Mouse (Mus musculus) spleen, adult 2 months (tissue): Measurements from ENCODE around the gene Grifin.
A peak's percentile ranks its signal among the peaks of the same experiment; 100 is the strongest.

ENCODE experiments used
- CTCF ChIP-seq: fragments of 200-500 bp; IDR thresholded peaks from 2 replicates; pipeline ENCODE4 v1.5.1; 2011; ENCODE audit warnings: mild to moderate bottlenecking, inconsistent platforms; ENCODE audit not compliant: insufficient read depth, insufficient read length, insufficient replicate concordance; ENCODE audit errors: extremely low read depth
- POLR2A ChIP-seq: fragments of 200-500 bp; IDR thresholded peaks from 2 replicates; pipeline ENCODE4 v1.6.1; 2011; ENCODE audit warnings: low read depth, low read length, inconsistent platforms

DNA sequence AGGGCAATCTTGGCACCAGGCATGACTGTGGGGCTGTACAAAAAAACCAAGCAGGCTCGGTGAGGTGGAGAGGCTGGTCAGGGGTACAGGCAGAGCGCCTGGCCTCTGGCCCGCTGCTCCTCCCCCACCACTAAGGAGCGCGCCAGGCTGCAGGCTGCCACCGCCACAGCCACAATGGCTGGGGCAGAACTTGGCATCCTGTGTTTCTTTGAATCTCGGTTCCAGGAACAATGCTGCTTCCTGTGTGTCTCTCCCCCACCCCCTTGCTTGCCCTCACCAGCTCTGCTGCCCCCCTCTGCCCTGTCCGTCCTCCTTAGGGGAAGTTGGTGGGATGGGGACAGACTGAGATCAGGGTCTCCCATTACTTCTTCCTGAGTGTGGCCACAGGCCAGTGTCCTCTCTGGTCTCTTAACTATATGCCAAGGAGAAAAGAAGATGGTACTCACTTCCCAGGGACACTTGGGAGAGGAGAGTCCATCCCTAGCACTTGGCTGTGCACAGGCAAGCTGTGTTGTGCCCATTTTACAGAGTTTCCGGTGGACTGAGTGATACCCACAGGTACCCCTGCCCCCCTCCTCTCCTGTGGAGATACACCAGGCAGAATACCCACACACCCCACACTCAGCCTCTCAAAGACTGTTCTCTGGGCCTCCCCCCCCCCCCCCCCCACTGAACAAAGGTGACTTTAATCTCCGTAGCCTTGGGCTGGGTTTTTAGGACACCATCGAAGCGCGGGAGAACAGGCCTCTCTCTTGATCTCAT is 44.8 kb upstream of the Grifin start:
- no peak for TF ChIP-seq CTCF
- TF ChIP-seq POLR2A = peak; percentile 77
